Mouse (Mus musculus) erythroblast, embryonic 14.5 days (primary cell): ENCODE data around the gene Cyp1a2. TPM values are rescaled to one million over a fixed set of nuclear protein-coding genes. Genes with fewer than 3 reads are reported as not detected.

Source experiments
- H3K27me3 ChIP-seq: 2 replicates; pipeline ENCODE4 v1.6.1; 2012; ENCODE audit warnings: inconsistent platforms; ENCODE audit not compliant: control insufficient read depth
- H3K36me3 ChIP-seq: 2 replicates; pipeline ENCODE4 v1.6.1; 2012; ENCODE audit warnings: mild to moderate bottlenecking, inconsistent platforms; ENCODE audit not compliant: control insufficient read depth
- H3K4me1 ChIP-seq: 2 replicates; pipeline ENCODE4 v1.6.1; 2012; ENCODE audit warnings: inconsistent platforms; ENCODE audit not compliant: control insufficient read depth
- H3K4me3 ChIP-seq: replicated peaks from 2 replicates; pipeline ENCODE3; 2012; ENCODE audit warnings: moderate library complexity, mild to moderate bottlenecking, inconsistent platforms
- H3K9me3 ChIP-seq: 2 replicates; pipeline ENCODE4 v1.6.1; 2012; ENCODE audit warnings: low read length, inconsistent platforms, mixed read lengths; ENCODE audit not compliant: control insufficient read depth
- GATA1 ChIP-seq: IDR thresholded peaks from 2 replicates; pipeline ENCODE4 v1.6.1; 2012; ENCODE audit warnings: low read length, inconsistent platforms, mixed read lengths
- TAL1 ChIP-seq: IDR thresholded peaks from 3 replicates; pipeline ENCODE4 v1.6.1; 2012; ENCODE audit warnings: low read length, inconsistent platforms, mixed read lengths
- polyA plus RNA-seq: library from polyadenylated mRNA; stranded (reverse); fragments of >175 nt; gene quantifications from 2 replicates; pipeline ENCODE4 v1.2.3, GENCODE M21; 2012

Cyp1a2 gene
- polyA plus RNA-seq, 1 experiment: not detected

GRCm38 (mm10) chr9:57664616-57665015 lies 18.9 kb downstream of the Cyp1a2 start:
- Histone ChIP-seq H3K4me1 (peaks cover 29% of the 10 kb centered on the region), H3K4me3 (no peak overlapping the region), H3K36me3 (no peaks in the 10 kb centered on the region), H3K27me3 (no peaks in the 10 kb centered on the region), H3K9me3 (no peaks in the 10 kb centered on the region)
- no peak for TF ChIP-seq GATA1
- TF ChIP-seq TAL1: no peak

DNA sequence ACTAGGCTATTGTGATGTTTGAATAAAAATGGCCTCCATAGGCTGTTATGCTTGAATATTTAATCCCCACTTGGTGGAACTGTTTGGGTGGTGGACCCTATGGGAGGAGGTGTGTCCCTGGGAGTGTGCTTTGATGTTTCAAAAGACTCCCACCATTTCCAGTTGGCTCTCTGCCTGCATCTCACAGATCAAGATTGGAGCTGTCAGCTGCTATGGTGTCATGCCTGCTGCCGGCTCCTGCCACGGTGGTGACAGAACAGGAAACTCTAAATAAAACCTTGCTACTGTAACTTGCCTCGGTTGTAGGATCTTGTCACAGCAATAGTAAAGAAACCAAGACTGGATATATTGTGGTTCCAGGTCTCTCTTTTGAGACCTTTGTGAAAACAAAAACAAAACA lies 22.0 kb downstream of the Cyp1a2 start:
- TF ChIP-seq GATA1 (no peak), TAL1 (no peak)
- no peaks in the 10 kb centered on the region for H3K27me3 ChIP-seq

GRCm38 (mm10) chr9:57660501-57660900 lies 23.0 kb downstream of the Cyp1a2 start:
- Histone ChIP-seq H3K4me1 (peaks cover 32% of the 10 kb centered on the region), H3K4me3 (peak overlapping the region; percentile 0), H3K27me3 (no peaks in the 10 kb centered on the region), H3K36me3 (no peaks in the 10 kb centered on the region), H3K9me3 (no peaks in the 10 kb centered on the region)
- peak; percentile 87 for TF ChIP-seq GATA1
- TF ChIP-seq TAL1: peak; percentile 79

More for the DNA sequence above, 22.0 kb downstream of the Cyp1a2 start:
- Histone ChIP-seq H3K4me1 (peaks cover 24% of the 10 kb centered on the region), H3K9me3 (no peaks in the 10 kb centered on the region), H3K4me3 (no peak overlapping the region), H3K36me3 (no peaks in the 10 kb centered on the region)

DNA sequence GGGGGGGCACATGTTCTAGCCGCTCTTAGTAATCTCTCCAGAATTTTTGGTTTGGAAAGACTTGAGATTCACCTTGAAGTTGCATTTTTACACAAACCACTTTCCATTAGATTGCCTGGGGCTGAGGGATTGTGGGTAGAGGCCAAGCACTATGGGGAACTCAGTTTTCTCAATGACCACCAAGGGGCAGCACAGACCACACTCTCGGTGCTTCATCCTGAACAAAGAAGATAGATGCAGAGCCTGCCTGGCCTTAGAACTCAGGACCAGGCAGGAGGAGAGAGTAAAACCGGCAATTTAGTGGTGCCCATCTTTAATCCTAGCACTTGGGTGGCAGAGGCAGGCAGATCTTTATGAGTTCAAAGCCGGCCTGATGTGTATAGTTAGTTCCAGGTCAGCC lies 23.7 kb downstream of the Cyp1a2 start:
- TF ChIP-seq GATA1 (no peak), TAL1 (no peak)
- Histone ChIP-seq H3K4me3 (no peak overlapping the region), H3K9me3 (no peaks in the 10 kb centered on the region), H3K27me3 (no peaks in the 10 kb centered on the region), H3K4me1 (peaks cover 32% of the 10 kb centered on the region), H3K36me3 (no peaks in the 10 kb centered on the region)

- peaks cover 32% of the 10 kb centered on the region for H3K4me1 ChIP-seq
- no peaks in the 10 kb centered on the region for H3K36me3 ChIP-seq
- no peak overlapping the region for H3K4me3 ChIP-seq
- H3K9me3 ChIP-seq: no peaks in the 10 kb centered on the region
- TF ChIP-seq GATA1 (no peak), TAL1 (no peak)
- no peaks in the 10 kb centered on the region for H3K27me3 ChIP-seq
These were observed 24.5 kb downstream of the Cyp1a2 start for GRCm38 (mm10) chr9:57658970-57659369.

DNA sequence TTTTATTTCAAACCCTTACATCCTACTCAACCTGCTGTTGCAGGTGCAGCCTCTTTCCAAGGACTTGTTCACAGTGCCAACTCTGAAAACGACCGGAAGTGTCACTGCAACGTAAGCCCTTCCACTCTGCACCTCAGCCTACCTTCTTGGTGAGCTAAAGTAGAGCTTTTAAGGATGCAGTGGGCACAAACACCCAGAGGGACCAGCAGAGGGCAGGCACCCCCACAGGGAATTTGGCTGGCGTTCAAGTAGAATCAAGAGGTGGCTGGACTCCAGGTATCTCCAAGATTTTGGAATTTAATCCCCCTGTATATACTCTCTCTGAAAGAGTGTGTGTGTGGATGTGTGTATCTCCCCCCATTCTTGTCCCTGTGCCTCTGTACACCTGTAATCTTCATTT lies 25.7 kb downstream of the Cyp1a2 start:
- H3K27me3 ChIP-seq: no peaks in the 10 kb centered on the region
- TF ChIP-seq TAL1 (no peak), GATA1 (no peak)
- no peaks in the 10 kb centered on the region for H3K9me3 ChIP-seq
- H3K36me3 ChIP-seq: no peaks in the 10 kb centered on the region
- H3K4me3 ChIP-seq: no peak overlapping the region
- peaks cover 32% of the 10 kb centered on the region for H3K4me1 ChIP-seq

DNA sequence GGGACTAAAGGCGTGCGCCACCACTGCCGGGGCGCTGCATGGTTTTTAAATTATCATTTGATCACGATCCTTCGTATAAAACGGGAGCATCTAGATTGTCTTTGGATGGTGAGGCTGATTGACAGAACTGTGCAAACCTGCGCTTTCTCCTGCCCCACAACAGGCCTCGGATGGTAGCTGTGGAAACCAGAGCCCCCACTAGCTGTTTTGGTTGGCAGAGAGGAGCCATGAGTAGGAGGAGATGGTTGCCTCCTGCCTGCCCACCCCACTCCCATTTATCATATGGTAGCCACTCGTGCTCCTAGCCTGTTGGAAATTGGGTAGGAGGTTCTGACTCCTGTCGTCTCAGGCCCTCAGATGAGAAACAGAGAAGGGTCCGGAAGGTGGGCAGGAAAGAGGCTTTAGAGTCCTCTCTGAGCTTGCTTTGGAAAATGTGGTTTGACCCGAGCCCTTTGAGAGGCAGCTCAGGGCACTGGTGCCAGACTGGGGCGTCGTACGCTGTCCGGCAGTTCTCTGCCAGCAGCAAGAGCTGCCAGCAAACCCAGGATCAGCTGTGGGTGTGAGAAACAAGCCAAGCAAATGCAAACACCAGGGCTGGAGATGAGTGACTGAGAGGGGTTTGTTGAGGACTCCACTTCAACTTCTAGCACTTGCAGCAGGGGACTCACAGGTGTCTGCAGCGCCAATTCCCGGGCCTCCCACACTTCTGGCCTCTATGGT lies 26.7 kb downstream of the Cyp1a2 start:
- Histone ChIP-seq H3K27me3 (no peaks in the 10 kb centered on the region), H3K4me3 (no peak overlapping the region), H3K4me1 (peaks cover 30% of the 10 kb centered on the region), H3K36me3 (no peaks in the 10 kb centered on the region), H3K9me3 (no peaks in the 10 kb centered on the region)
- TF ChIP-seq GATA1 (no peak), TAL1 (no peak)

DNA sequence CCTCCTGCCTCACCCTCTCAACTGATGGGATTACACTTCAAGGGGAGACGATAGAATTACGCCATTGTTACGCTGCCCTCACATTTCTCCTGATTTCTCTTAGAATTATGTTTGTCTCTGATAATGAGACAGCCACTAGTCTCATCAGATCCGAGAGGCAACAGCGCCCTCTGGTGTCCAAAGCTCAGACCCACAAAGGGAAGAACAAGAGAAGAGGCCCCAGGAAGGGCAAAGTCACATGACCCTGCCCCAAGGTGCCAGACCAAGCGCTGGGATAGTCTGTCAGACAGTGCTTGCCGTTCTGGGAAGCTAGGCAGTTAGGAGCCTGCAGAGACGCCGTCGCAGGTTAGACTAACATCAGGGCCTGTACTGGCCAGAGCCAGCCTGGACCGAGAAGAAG lies 27.8 kb downstream of the Cyp1a2 start:
- H3K4me3 ChIP-seq: peak overlapping the region; percentile 26
- TF ChIP-seq GATA1: no peak
- H3K4me1 ChIP-seq: peaks cover 24% of the 10 kb centered on the region

GRCm38 (mm10) chr9:57654966-57655365 lies 28.5 kb downstream of the Cyp1a2 start:
- TF ChIP-seq TAL1: no peak
- no peak for TF ChIP-seq GATA1
- H3K4me3 ChIP-seq: no peak overlapping the region
- H3K27me3 ChIP-seq: no peaks in the 10 kb centered on the region
- no peaks in the 10 kb centered on the region for H3K9me3 ChIP-seq
- H3K4me1 ChIP-seq: peaks cover 16% of the 10 kb centered on the region
- H3K36me3 ChIP-seq: no peaks in the 10 kb centered on the region

More for the DNA sequence above, 27.8 kb downstream of the Cyp1a2 start:
- no peaks in the 10 kb centered on the region for H3K27me3 ChIP-seq
- H3K36me3 ChIP-seq: no peaks in the 10 kb centered on the region
- H3K9me3 ChIP-seq: no peaks in the 10 kb centered on the region

DNA sequence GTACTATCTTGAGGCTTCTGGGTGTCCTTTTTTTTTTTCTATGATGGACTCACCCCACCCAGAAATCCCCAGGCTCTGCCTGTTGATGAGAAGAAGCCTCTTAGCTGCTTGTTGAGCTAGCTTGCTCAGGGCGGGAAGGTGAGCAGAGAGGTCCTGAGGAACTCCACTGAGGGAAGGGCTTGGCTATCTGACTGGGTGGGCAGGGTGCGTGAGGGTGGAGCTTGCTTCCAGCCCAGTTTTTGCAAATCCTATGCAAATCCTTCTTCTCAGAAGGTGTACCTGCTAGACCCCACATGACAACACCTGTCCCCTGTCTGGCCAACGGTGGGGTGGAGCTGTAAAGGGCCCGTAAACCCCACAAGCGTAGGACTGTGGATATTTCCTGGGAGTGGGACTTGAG lies 30.2 kb downstream of the Cyp1a2 start, which contains the start of gene Csk:
Csk (minus strand) TSS at position 349 of the 400 bp plus-strand sequence.
- no peak within 1 kb of the TSS for H3K4me3 ChIP-seq
- no peaks in the 10 kb centered on the region for H3K36me3 ChIP-seq
- H3K9me3 ChIP-seq: no peaks in the 10 kb centered on the region
- TF ChIP-seq TAL1: no peak
- no peak for TF ChIP-seq GATA1
- H3K27me3 ChIP-seq: no peaks in the 10 kb centered on the region
- peaks cover 13% of the 10 kb centered on the region for H3K4me1 ChIP-seq
